In genomic region chr5:111420011-111420691, GRCm38 (mm10) we compare ENCODE assay signal across 8 mouse cellular contexts. TPM values are rescaled to one million over a fixed set of nuclear protein-coding genes. Genes with fewer than 3 reads are reported as not detected.
DNase-seq lines count a peak whose midpoint lies in the region; ATAC-seq and TF ChIP-seq lines count a peak whose summit lies in the region.

No protein-coding gene starts in this region.

- peaks cover 8% of the 10 kb centered on the region for H3K4me1 ChIP-seq in heart, adult 2 months (ENCODE audit: control insufficient read depth, insufficient read depth, low read length)
- H3K4me1 ChIP-seq in hindbrain, embryonic 10.5 days (replicated peaks), result peaks cover 83% of the 10 kb centered on the region
- peaks cover 72% of the 10 kb centered on the region for H3K4me1 ChIP-seq in midbrain, embryonic 13.5 days (replicated peaks)

- H3K9me3 ChIP-seq in hindbrain, embryonic 10.5 days, result no peaks in the 10 kb centered on the region
- no peaks in the 10 kb centered on the region for H3K9me3 ChIP-seq in midbrain, embryonic 13.5 days

- H3K79me2 ChIP-seq in heart, adult 2 months (replicated peaks; ENCODE audit: control insufficient read depth, insufficient read depth, low read length), result peaks cover 21% of the 10 kb centered on the region

- 40% methylated on average over 56 of the region's 56 CpGs for WGBS in heart, adult 2 months
- 1% methylated on average over 56 of the region's 56 CpGs for WGBS in hindbrain, embryonic 10.5 days
- WGBS in midbrain, embryonic 13.5 days, result 1% methylated on average over 56 of the region's 56 CpGs

- TF ChIP-seq EP300 in heart, adult 2 months (IDR thresholded peaks at IDR 0.05; ENCODE audit: insufficient read depth, low read depth, low read length), result no peak

- ATAC-seq in midbrain, embryonic 13.5 days, result no peak

- peak overlapping the region; percentile 14; the same call in 1 of the 2 replicates for H3K4me3 ChIP-seq in heart, adult 2 months
- H3K4me3 ChIP-seq in hindbrain, embryonic 10.5 days, result peak overlapping the region; percentile 99
- peak overlapping the region; percentile 97 for H3K4me3 ChIP-seq in midbrain, embryonic 13.5 days (replicated peaks)

- TF ChIP-seq POLR2A in heart, adult 2 months (IDR thresholded peaks at IDR 0.05; ENCODE audit: insufficient read depth, low read depth, low read length), result no peak
- no peak for TF ChIP-seq POLR2A in brain, embryonic 14.5 days (IDR thresholded peaks at IDR 0.05; ENCODE audit: borderline replicate concordance, extremely low read depth, insufficient read depth, insufficient read length, poor library complexity, severe bottlenecking)

- peaks cover 15% of the 10 kb centered on the region for H3K36me3 ChIP-seq in heart, adult 2 months (ENCODE audit: control insufficient read depth, insufficient read depth, low read length)
- H3K36me3 ChIP-seq in hindbrain, embryonic 10.5 days, result peaks cover 71% of the 10 kb centered on the region
- peaks cover 41% of the 10 kb centered on the region for H3K36me3 ChIP-seq in midbrain, embryonic 13.5 days

- no peaks in the 10 kb centered on the region for H3K27me3 ChIP-seq in heart, adult 2 months (ENCODE audit: control insufficient read depth, insufficient read depth, low read length)
- H3K27me3 ChIP-seq in hindbrain, embryonic 10.5 days (ENCODE audit: insufficient read depth, poor library complexity, severe bottlenecking), result peaks cover 7% of the 10 kb centered on the region; the same call in 1 of the 2 replicates
- H3K27me3 ChIP-seq in midbrain, embryonic 13.5 days, result no peaks in the 10 kb centered on the region

- no peak for TF ChIP-seq CTCF in heart, adult 2 months (IDR thresholded peaks at IDR 0.05)
- TF ChIP-seq CTCF in brain, embryonic 14.5 days (IDR thresholded peaks at IDR 0.05; ENCODE audit: borderline replicate concordance, extremely low read depth, insufficient read depth, insufficient read length), result no peak

- intact Hi-C loops in heart, adult 2 months (cut with DNase I), result no loop called here

- H3K4me2 ChIP-seq in midbrain, embryonic 13.5 days (replicated peaks), result peak overlapping the region; percentile 100

- DNase-seq in heart, adult 2 months, result no peak
- no peak for DNase-seq in heart, adult 9 months (ENCODE audit: low spot score in 2 of 2)
- peak; percentile 52 for DNase-seq in brain, embryonic 14.5 days (ENCODE audit: low read depth)
- peak; percentile 59 for DNase-seq in hindbrain, embryonic 10.5 days (ENCODE audit: low spot score)
- DNase-seq in adrenal gland, postnatal 25 days, result no peak
- DNase-seq in adrenal gland, adult 18-20 months (ENCODE audit: low spot score in 2 of 2), result no peak
- no peak for DNase-seq in frontal cortex, postnatal 25 days (ENCODE audit: low spot score in 2 of 2)

- H3K27ac ChIP-seq in heart, adult 2 months, result no peak overlapping the region
- peak overlapping the region; percentile 99 for H3K27ac ChIP-seq in hindbrain, embryonic 10.5 days
- peak overlapping the region; percentile 97 for H3K27ac ChIP-seq in midbrain, embryonic 13.5 days

- H3K9ac ChIP-seq in heart, adult 2 months (ENCODE audit: low read depth, low read length), result peak overlapping the region; percentile 40; the same call in 1 of the 2 replicates
- peak overlapping the region; percentile 100 for H3K9ac ChIP-seq in midbrain, embryonic 13.5 days (replicated peaks)

RNA-seq across cellular contexts. Expression of gene Mn1, which starts 3.0 kb away (rescaled TPM):
- total RNA-seq in heart, adult 2 months (2021), result 10 to 100 TPM; 18.7 to 23.9 TPM
- polyA plus RNA-seq in heart, adult 2 months (2012; rRNA removed), result 4.8 and 5.5 TPM in 2 replicates
- polyA plus RNA-seq in brain, embryonic 14.5 days (2012; rRNA removed), result 46.8 and 54.3 TPM in 2 replicates
- polyA plus RNA-seq in hindbrain, embryonic 10.5 days (2016; fragmentation: Nextera tagmentation; extraction: Ambion mirVana), result 55.9 and 65.1 TPM in 2 replicates
- polyA plus RNA-seq in midbrain, embryonic 13.5 days (2015; fragmentation: Nextera tagmentation; extraction: Ambion mirVana), result 60.2 and 73.1 TPM in 2 replicates
- total RNA-seq in adrenal gland, postnatal 25 days (2021), result 2.3 and 4.9 TPM in 2 replicates
- total RNA-seq in adrenal gland, adult 18-20 months (2021), result 1 to 10 TPM; 3.9 to 4.9 TPM

Comparison
In these comparisons a context has a peak if more than half of its experiments do, and no peak if none do; other contexts are left out.
1. DNase-seq: peak in brain, embryonic 14.5 days (single experiment) and hindbrain, embryonic 10.5 days (single experiment); none in heart, adult 2 months (0 of 2), heart, adult 9 months (0 of 2), adrenal gland, postnatal 25 days (single experiment), adrenal gland, adult 18-20 months (0 of 2) and frontal cortex, postnatal 25 days (0 of 2).
2. H3K4me3 ChIP-seq: peak in every context shown above with its lines; median percentile 99 in hindbrain, embryonic 10.5 days; 97 in midbrain, embryonic 13.5 days; 14 in heart, adult 2 months.